Mouse (Mus musculus) forebrain, embryonic 13.5 days (tissue): ENCODE results near the gene Sptan1. TPM values are rescaled to one million over a fixed set of nuclear protein-coding genes. Genes with fewer than 3 reads are reported as not detected.

Experiments
- ATAC-seq: fragments of 200-750 bp; cut with Nextera tagmentation; 2 replicates; pipeline ENCODE4 v1.8.0; 2017
- H3K27ac ChIP-seq: fragments of 300-500 bp; sonication (generic); 2 replicates; pipeline ENCODE4 v1.5.1; 2015; ENCODE audit warnings: inconsistent platforms, mild to moderate bottlenecking, moderate library complexity
- H3K27me3 ChIP-seq: fragments of 300-500 bp; sonication (generic); 2 replicates; pipeline ENCODE4 v1.6.1; 2015; ENCODE audit warnings: mild to moderate bottlenecking, inconsistent platforms
- H3K36me3 ChIP-seq: fragments of 300-500 bp; sonication (generic); 2 replicates; pipeline ENCODE4 v1.6.1; 2015; ENCODE audit warnings: mild to moderate bottlenecking, inconsistent platforms; ENCODE audit not compliant: poor library complexity, severe bottlenecking
- H3K4me1 ChIP-seq: fragments of 300-500 bp; sonication (generic); 2 replicates; pipeline ENCODE4 v1.6.1; 2015; ENCODE audit warnings: inconsistent platforms
- H3K4me2 ChIP-seq: fragments of 300-500 bp; sonication (generic); 2 replicates; pipeline ENCODE4 v1.6.1; 2015; ENCODE audit warnings: inconsistent platforms, mild to moderate bottlenecking, moderate library complexity
- H3K4me3 ChIP-seq: fragments of 300-500 bp; sonication (generic); 2 replicates; pipeline ENCODE4 v1.5.1; 2015; ENCODE audit warnings: mild to moderate bottlenecking, inconsistent platforms
- H3K9ac ChIP-seq: fragments of 300-500 bp; sonication (generic); 2 replicates; pipeline ENCODE4 v1.6.1; 2015; ENCODE audit warnings: mild to moderate bottlenecking, inconsistent platforms
- H3K9me3 ChIP-seq: fragments of 300-500 bp; sonication (generic); replicated peaks from 2 replicates; pipeline ENCODE4 v1.6.1; 2016; ENCODE audit warnings: inconsistent platforms
- WGBS: fragments of 180-500 bp; shearing (Covaris S2); methylation state at CpG from one replicate; pipeline ENCODE4 v1.1.7; 2015; 5-methylcytosine and 5-hydroxymethylcytosine counted together
- polyA plus RNA-seq: library from polyadenylated mRNA; unstranded; fragments of >200 nt; fragmentation: Nextera tagmentation; extraction: Ambion mirVana; gene quantifications from 2 replicates; pipeline ENCODE4 v1.2.1, GENCODE M21; 2015

The Sptan1 gene
- polyA plus RNA-seq, 1 experiment from 2014 or later: 157 TPM

DNA sequence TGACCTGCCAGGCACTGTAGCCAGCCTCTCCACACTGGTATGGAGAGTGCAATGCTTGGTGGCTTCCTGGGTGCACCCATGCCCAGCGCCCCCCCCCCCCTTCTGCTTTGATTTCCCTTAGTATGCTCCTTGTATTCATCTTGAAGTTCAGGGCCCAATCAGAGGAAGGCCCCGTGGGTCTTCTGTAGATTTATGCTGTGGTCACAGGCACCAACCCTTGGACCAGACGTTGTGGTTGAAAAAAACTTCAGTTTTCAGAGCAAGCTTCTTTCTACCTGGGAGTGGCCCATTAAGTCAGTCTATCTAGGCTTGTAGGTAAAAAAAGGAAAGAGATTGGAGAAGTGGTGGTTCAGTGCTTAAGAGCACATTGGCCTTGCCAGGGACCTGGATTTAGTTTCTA is 98.4 kb downstream of the Sptan1 start:
- Histone ChIP-seq H3K4me1 (peaks cover 55% of the 10 kb centered on the region), H3K4me2 (peak overlapping the region; percentile 88), H3K9me3 (no peaks in the 10 kb centered on the region), H3K4me3 (peak overlapping the region; percentile 59), H3K36me3 (peaks cover 5% of the 10 kb centered on the region), H3K27ac (no peak overlapping the region), H3K27me3 (no peaks in the 10 kb centered on the region), H3K9ac (peak overlapping the region; percentile 72)
- WGBS: 9% methylated on average over 3 of the region's 3 CpGs
- ATAC-seq: no peak

DNA sequence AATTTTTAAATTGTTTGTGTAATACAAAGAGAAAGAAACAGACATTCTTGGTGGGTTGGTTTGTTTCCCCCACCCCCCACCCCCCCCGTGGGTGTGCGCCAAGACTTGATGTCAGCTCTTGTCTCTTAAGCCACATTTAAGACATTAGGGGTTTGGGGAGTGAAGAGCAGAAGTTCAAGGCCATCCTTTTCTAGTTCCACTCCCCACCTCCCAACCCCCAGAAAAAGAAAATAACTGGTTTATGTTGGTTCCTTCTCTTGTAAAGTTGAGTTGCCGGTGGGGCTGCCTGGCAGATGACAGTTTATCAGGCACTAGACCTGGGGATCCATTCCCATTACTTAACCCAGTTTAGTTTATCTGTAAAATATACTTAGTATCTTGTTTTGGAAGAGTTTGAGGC is 98.9 kb downstream of the Sptan1 start:
- no peak overlapping the region for H3K27ac ChIP-seq
- peaks cover 10% of the 10 kb centered on the region for H3K36me3 ChIP-seq
- peak overlapping the region; percentile 88 for H3K4me2 ChIP-seq
- H3K4me3 ChIP-seq: peak overlapping the region; percentile 59; the same call in 1 of the 2 replicates
- peaks cover 57% of the 10 kb centered on the region for H3K4me1 ChIP-seq
- H3K27me3 ChIP-seq: no peaks in the 10 kb centered on the region
- H3K9me3 ChIP-seq: no peaks in the 10 kb centered on the region
- H3K9ac ChIP-seq: peak overlapping the region; percentile 72
- 48% methylated on average over 3 of the region's 3 CpGs for WGBS
- no peak for ATAC-seq

- peak overlapping the region; percentile 100 for H3K4me3 ChIP-seq
- H3K4me1 ChIP-seq: peaks cover 53% of the 10 kb centered on the region
- peak overlapping the region; percentile 100 for H3K27ac ChIP-seq
- peaks cover 25% of the 10 kb centered on the region for H3K36me3 ChIP-seq
- H3K4me2 ChIP-seq: peak overlapping the region; percentile 82
- no peaks in the 10 kb centered on the region for H3K27me3 ChIP-seq
- no peaks in the 10 kb centered on the region for H3K9me3 ChIP-seq
- peak overlapping the region; percentile 100 for H3K9ac ChIP-seq
- WGBS: under 1% methylated on average over 67 of the region's 101 CpGs
- ATAC-seq: peak; percentile 93
These were observed 100.9 kb downstream of the Sptan1 start for GRCm38 (mm10) chr2:30066046-30066901.

GRCm38 (mm10) chr2:30067031-30067888 is 101.9 kb downstream of the Sptan1 start:
- H3K9me3 ChIP-seq: no peaks in the 10 kb centered on the region
- ATAC-seq: peak; percentile 37
- H3K4me1 ChIP-seq: peaks cover 46% of the 10 kb centered on the region
- peak overlapping the region; percentile 100 for H3K4me3 ChIP-seq
- H3K27ac ChIP-seq: peak overlapping the region; percentile 100
- H3K36me3 ChIP-seq: peaks cover 30% of the 10 kb centered on the region
- under 1% methylated on average over 53 of the region's 69 CpGs for WGBS
- H3K27me3 ChIP-seq: no peaks in the 10 kb centered on the region
- peak overlapping the region; percentile 100 for H3K9ac ChIP-seq
- peak overlapping the region; percentile 82 for H3K4me2 ChIP-seq

DNA sequence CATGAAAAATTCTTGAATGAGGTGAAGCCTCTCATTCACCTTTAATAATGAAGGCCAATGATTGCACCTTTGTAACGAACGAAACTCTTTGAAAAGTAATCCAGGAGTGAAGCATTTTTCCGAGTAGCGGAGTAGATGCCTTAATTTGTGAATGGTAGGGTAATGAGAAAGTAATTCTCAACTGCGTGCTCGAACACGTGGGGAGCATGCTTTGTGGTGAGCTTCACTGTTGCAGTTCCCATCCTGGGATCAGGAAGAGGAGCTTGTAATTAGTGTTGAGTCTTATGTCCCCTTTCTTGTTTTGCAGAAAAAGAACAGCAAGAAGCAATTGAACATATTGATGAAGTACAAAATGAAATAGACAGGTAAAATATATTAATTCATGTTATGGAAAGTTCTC is 102.6 kb downstream of the Sptan1 start:
- peaks cover 37% of the 10 kb centered on the region for H3K36me3 ChIP-seq
- H3K27me3 ChIP-seq: no peaks in the 10 kb centered on the region
- WGBS: 16% methylated on average over 7 of the region's 7 CpGs
- no peak for ATAC-seq
- no peaks in the 10 kb centered on the region for H3K9me3 ChIP-seq
- H3K4me3 ChIP-seq: peak overlapping the region; percentile 100
- H3K9ac ChIP-seq: peak overlapping the region; percentile 100
- peak overlapping the region; percentile 82 for H3K4me2 ChIP-seq
- peaks cover 39% of the 10 kb centered on the region for H3K4me1 ChIP-seq
- no peak overlapping the region for H3K27ac ChIP-seq

GRCm38 (mm10) chr2:30072875-30073274 is 107.5 kb downstream of the Sptan1 start:
- peaks cover 20% of the 10 kb centered on the region for H3K4me1 ChIP-seq
- H3K9me3 ChIP-seq: no peaks in the 10 kb centered on the region
- peaks cover 45% of the 10 kb centered on the region for H3K36me3 ChIP-seq
- H3K27ac ChIP-seq: no peak overlapping the region
- ATAC-seq: no peak
- H3K4me3 ChIP-seq: no peak overlapping the region
- WGBS: 73% methylated on average over 7 of the region's 7 CpGs
- no peaks in the 10 kb centered on the region for H3K27me3 ChIP-seq
- H3K9ac ChIP-seq: no peak overlapping the region
- no peak overlapping the region for H3K4me2 ChIP-seq

DNA sequence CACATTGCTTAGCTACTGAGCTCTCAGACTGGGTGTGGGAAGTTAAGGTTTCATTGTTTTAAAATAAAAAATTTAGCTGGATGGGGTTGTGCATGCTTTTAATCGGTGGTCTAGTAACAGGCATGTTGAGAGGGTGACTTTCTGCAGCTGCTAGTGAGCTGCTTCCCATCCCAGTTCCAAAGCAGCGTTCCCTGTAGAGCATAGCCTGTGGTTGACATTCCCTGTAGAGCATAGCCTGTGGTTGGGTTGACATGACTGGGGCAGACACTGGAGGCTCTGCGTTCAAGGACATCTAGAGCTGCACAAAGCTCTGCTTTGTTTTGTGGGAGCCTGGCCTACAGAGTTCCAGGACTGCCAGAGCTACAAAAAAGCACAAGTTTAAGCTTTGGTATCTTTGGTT is 107.9 kb downstream of the Sptan1 start:
- Histone ChIP-seq H3K4me1 (peaks cover 20% of the 10 kb centered on the region), H3K4me3 (no peak overlapping the region), H3K27ac (no peak overlapping the region), H3K36me3 (peaks cover 45% of the 10 kb centered on the region), H3K9me3 (no peaks in the 10 kb centered on the region), H3K27me3 (no peaks in the 10 kb centered on the region), H3K9ac (no peak overlapping the region), H3K4me2 (no peak overlapping the region)
- 84% methylated on average over 3 of the region's 3 CpGs for WGBS
- no peak for ATAC-seq

- Histone ChIP-seq H3K9me3 (no peaks in the 10 kb centered on the region), H3K36me3 (peaks cover 21% of the 10 kb centered on the region), H3K27ac (no peak overlapping the region), H3K9ac (no peak overlapping the region), H3K4me3 (no peak overlapping the region), H3K27me3 (no peaks in the 10 kb centered on the region), H3K4me2 (no peak overlapping the region), H3K4me1 (peaks cover 19% of the 10 kb centered on the region)
- 90% methylated on average over 3 of the region's 3 CpGs for WGBS
- ATAC-seq: no peak
These were observed 110.3 kb downstream of the Sptan1 start for GRCm38 (mm10) chr2:30075625-30076024.

DNA sequence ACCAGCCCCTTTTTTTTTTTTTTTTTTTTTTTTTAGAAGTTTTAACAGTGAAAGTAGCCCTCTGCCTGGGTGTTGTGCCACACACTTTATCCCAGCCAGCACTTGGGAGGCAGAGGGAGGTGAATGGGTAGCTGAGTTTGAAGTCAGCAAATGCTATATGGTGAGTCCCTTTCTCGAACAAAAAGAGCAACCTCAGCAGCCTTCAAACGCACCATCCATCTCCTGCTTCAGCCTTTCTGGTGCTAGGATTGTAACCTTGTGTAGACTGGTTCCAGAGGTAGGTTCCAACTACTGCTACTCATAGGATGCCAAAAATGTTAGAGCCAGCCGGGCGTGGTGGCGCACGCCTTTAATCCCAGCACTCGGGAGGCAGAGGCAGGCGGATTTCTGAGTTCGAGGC is 111.1 kb downstream of the Sptan1 start:
- 91% methylated on average over 9 of the region's 9 CpGs for WGBS
- Histone ChIP-seq H3K27me3 (no peaks in the 10 kb centered on the region), H3K9ac (no peak overlapping the region), H3K4me2 (no peak overlapping the region), H3K36me3 (peaks cover 20% of the 10 kb centered on the region), H3K9me3 (no peaks in the 10 kb centered on the region), H3K27ac (no peak overlapping the region), H3K4me3 (no peak overlapping the region), H3K4me1 (peaks cover 19% of the 10 kb centered on the region)
- ATAC-seq: no peak

GRCm38 (mm10) chr2:30076959-30077358 is 111.6 kb downstream of the Sptan1 start:
- Histone ChIP-seq H3K9ac (0 out of 2 replicates have a peak overlapping the region, but pooled peaks have one; percentile 66), H3K36me3 (peaks cover 16% of the 10 kb centered on the region), H3K27ac (peak overlapping the region; percentile 10; the same call in 1 of the 2 replicates), H3K4me3 (peak overlapping the region; percentile 51), H3K4me1 (peaks cover 19% of the 10 kb centered on the region), H3K27me3 (no peaks in the 10 kb centered on the region), H3K4me2 (peak overlapping the region; percentile 89), H3K9me3 (no peaks in the 10 kb centered on the region)
- peak; percentile 20 for ATAC-seq
- 70% methylated on average over 6 of the region's 6 CpGs for WGBS

- Histone ChIP-seq H3K9me3 (no peaks in the 10 kb centered on the region), H3K4me3 (peak within 1 kb of the TSS; percentile 51), H3K27ac (peak within 1 kb of the TSS; percentile 28), H3K9ac (peak within 1 kb of the TSS; percentile 66), H3K4me1 (peaks cover 19% of the 10 kb centered on the region), H3K36me3 (peaks cover 10% of the 10 kb centered on the region), H3K4me2 (peak within 1 kb of the TSS; percentile 89), H3K27me3 (no peaks in the 10 kb centered on the region)
- under 1% methylated on average over 53 of the region's 53 CpGs for WGBS
- ATAC-seq: peak; percentile 81
These were observed 112.4 kb downstream of the Sptan1 start, which contains the start of gene Pkn3 for GRCm38 (mm10) chr2:30077502-30078348. Gene Pkn3 (plus strand): TSS chr2:30077684.
